Mouse (Mus musculus) bone marrow macrophage, adult 2 months (primary cell): ENCODE results near the gene Smim6.

Experiments used
- CTCF ChIP-seq: IDR thresholded peaks from 2 replicates; pipeline ENCODE4 v1.5.1; 2012; ENCODE audit warnings: low read depth, mild to moderate bottlenecking, low read length, moderate library complexity
- POLR2A ChIP-seq: IDR thresholded peaks from 2 replicates; pipeline ENCODE4 v1.6.1; 2012; ENCODE audit warnings: mild to moderate bottlenecking, low read depth, low read length, borderline replicate concordance

DNA sequence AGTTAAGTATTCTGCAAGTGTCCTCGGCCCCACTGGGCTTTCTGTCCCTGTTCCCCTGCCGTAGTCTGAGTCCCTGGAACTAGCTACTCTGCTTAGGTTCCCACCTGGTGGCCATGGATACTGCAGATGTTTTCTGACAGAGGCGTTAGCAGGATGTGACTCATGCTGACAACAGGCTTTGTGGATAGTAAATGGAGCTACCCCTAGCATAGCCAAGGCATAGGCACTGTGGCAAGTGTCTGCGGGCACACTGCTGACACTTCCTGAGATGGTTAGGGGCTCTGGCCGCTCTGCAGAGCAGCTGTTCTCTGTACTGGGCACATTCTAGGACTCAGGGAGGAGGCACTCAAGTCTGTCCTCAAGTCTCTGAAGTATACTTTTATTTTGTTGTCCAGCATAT, 42.9 kb downstream of the Smim6 start:
- no peak for TF ChIP-seq CTCF
- TF ChIP-seq POLR2A = no peak
